Mouse (Mus musculus): ENCODE measurements at regions not wholly inside any gene's neighbourhood (a gene's known extent, or its start where the extent isn't known, plus 50 kb on each side); places are given as distances from the start of the nearest gene placed in this dataset.
"Not testable (repeated sequence)": the region's sequence is repeated elsewhere in the genome, so short reads cannot be mapped to it uniquely, and the experiment has no call there.

- DNase-seq, result no peak
Measured at GRCm38 (mm10) chr8:103693531-103693930, 407.9 kb upstream of the Cdh5 start.

GRCm38 (mm10) chr8:103694331-103694891 lies 407.0 kb upstream of the Cdh5 start:
- DNase-seq, result no peak

- no peak for DNase-seq
Measured at GRCm38 (mm10) chr8:103699016-103699520, 402.4 kb upstream of the Cdh5 start.

- DNase-seq, result no peak
Measured at GRCm38 (mm10) chr8:103702236-103702635, 399.2 kb upstream of the Cdh5 start.

GRCm38 (mm10) chr8:103706084-103706483 lies 395.3 kb upstream of the Cdh5 start:
- DNase-seq, result no peak

GRCm38 (mm10) chr8:103710871-103711270 lies 390.6 kb upstream of the Cdh5 start:
- DNase-seq, result not testable (repeated sequence)

- no peak for DNase-seq
Measured at GRCm38 (mm10) chr8:103717723-103718122, 383.7 kb upstream of the Cdh5 start.

GRCm38 (mm10) chr8:103733466-103733865 lies 368.0 kb upstream of the Cdh5 start:
- no peak for DNase-seq

- DNase-seq, result no peak
Measured at GRCm38 (mm10) chr8:103738330-103738729, 363.1 kb upstream of the Cdh5 start.

- no peak for DNase-seq
Measured at GRCm38 (mm10) chr8:103741395-103741794, 360.0 kb upstream of the Cdh5 start.

- no peak for DNase-seq
Measured at GRCm38 (mm10) chr8:103748734-103749133, 352.7 kb upstream of the Cdh5 start.

GRCm38 (mm10) chr8:103750278-103751097 lies 350.9 kb upstream of the Cdh5 start:
- no peak for DNase-seq

GRCm38 (mm10) chr8:103751161-103751560 lies 350.3 kb upstream of the Cdh5 start:
- no peak for DNase-seq

GRCm38 (mm10) chr8:103763821-103764220 lies 337.6 kb upstream of the Cdh5 start:
- DNase-seq, result no peak

GRCm38 (mm10) chr8:103779658-103780057 lies 321.8 kb upstream of the Cdh5 start:
- DNase-seq, result no peak

GRCm38 (mm10) chr8:103788308-103788707 lies 313.1 kb upstream of the Cdh5 start:
- no peak for DNase-seq

GRCm38 (mm10) chr8:103793331-103793730 lies 308.1 kb upstream of the Cdh5 start:
- no peak for DNase-seq

- not testable (repeated sequence) for DNase-seq
Measured at GRCm38 (mm10) chr8:103798630-103799029, 302.8 kb upstream of the Cdh5 start.

- DNase-seq, result no peak
Measured at GRCm38 (mm10) chr8:103808171-103808570, 293.3 kb upstream of the Cdh5 start.

GRCm38 (mm10) chr8:103808580-103808979 lies 292.8 kb upstream of the Cdh5 start:
- DNase-seq, result no peak

GRCm38 (mm10) chr8:103809140-103809539 lies 292.3 kb upstream of the Cdh5 start:
- no peak for DNase-seq

GRCm38 (mm10) chr8:103813954-103814591 lies 287.4 kb upstream of the Cdh5 start:
- no peak for DNase-seq

GRCm38 (mm10) chr8:103816101-103816894 lies 285.1 kb upstream of the Cdh5 start:
- DNase-seq, result no peak
